25 mouse cellular contexts compared by ENCODE assay signal in genomic region chr9:123936604-123937280, GRCm38 (mm10). TPM values are rescaled to one million over a fixed set of nuclear protein-coding genes. Genes with fewer than 3 reads are reported as not detected.
A peak's percentile ranks its signal among the peaks of the same experiment; 100 is the strongest.
DNase-seq lines count a peak whose midpoint lies in the region.
"Had no signal": no experiment of that assay in that cellular context is flagged by ENCODE, and none has a peak within 500 bp of the region (broad histone marks: within the 10 kb centered on the region; RNA-seq: fewer than 3 reads in every experiment).

No protein-coding gene starts in this region.

- peak; percentile 44 for DNase-seq in lung, postnatal 36 days
- no peak for DNase-seq in lung, postnatal 14 days
- peak; percentile 84 for DNase-seq in ES-CJ7 (ENCODE audit: low read depth, low spot score)
- peak; percentile 95 for DNase-seq in induced T-regulatory cell, adult 2 months (ENCODE audit: low read depth)
- DNase-seq in c-Kit-positive CD71-positive TER-119-positive erythroid progenitor cells, embryonic 14.5 days (ENCODE audit: low spot score), result no peak
- no peak for DNase-seq in adrenal gland, adult 2 months
- no peak for DNase-seq in cerebellum, postnatal 14 days
- DNase-seq: cerebellum, postnatal 36 days; forebrain, postnatal 0 days; gastrocnemius, adult 2 months; heart, adult 2 months; lung, postnatal 10 days; midbrain, embryonic 14.5 days; right cerebral cortex, postnatal 25 days; thymus, postnatal 4 days had no signal

RNA-seq across cellular contexts. Expression of gene Ccr1, which starts 31.8 kb away (rescaled TPM):
- 1 to 10 TPM; 1.3 to 1.9 TPM for total RNA-seq in adrenal gland, adult 2 months (2021)
- polyA plus RNA-seq in adrenal gland, adult 2 months (2012; rRNA removed), result 0.82 and 0.88 TPM in 2 replicates

RNA-seq across cellular contexts. Expression of gene Ccr1l1, which starts 41.5 kb away (rescaled TPM):
- total RNA-seq in adrenal gland, adult 2 months (2021), result not detected
- polyA plus RNA-seq in adrenal gland, adult 2 months (2012; rRNA removed), result not detected in 2 replicates
- total RNA-seq: adrenal gland, postnatal 4 days; forebrain, postnatal 0 days; gastrocnemius, adult 2 months; heart, adult 2 months; layer of hippocampus, postnatal 10 days; left cerebral cortex, postnatal 14 days had no signal
- polyA plus RNA-seq: embryonic facial prominence, embryonic 12.5 days; forebrain, postnatal 0 days; heart, adult 2 months; heart, embryonic 16.5 days; hindbrain, embryonic 11.5 days; intestine, embryonic 16.5 days; kidney, embryonic 16.5 days; limb, embryonic 15.5 days; midbrain, embryonic 14.5 days; stomach, embryonic 14.5 days had no signal

Comparison
In these comparisons a context has a peak if more than half of its experiments do, and no peak if none do; other contexts are left out.
1. DNase-seq: peak in lung, postnatal 36 days (single experiment), ES-CJ7 (single experiment) and induced T-regulatory cell, adult 2 months (single experiment); none in lung, postnatal 14 days (single experiment), c-Kit-positive CD71-positive TER-119-positive erythroid progenitor cells, embryonic 14.5 days (single experiment), adrenal gland, adult 2 months (single experiment) and cerebellum, postnatal 14 days (0 of 2).